Mouse (Mus musculus): ENCODE measurements around the gene 1700016H13Rik.

1700016H13Rik gene

DNA sequence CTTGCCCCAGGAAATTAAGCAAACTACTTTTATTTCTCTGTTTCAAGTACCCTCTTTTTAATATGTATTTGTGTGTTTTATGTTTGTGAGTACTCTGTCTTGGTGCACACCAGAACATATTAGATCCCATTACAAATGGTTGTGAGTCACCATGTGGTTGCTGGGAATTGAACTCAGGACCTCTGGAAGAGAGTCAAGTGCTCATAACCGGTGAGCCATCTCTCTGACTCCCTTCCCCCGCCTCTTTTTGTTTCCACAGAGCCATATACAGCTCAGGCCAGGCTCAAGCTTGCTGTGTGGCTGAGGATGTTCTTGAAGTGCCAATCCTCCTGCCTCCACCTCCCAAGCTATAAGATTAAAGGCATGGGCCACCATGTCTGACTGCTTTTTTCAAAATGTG, 10.1 kb upstream of the 1700016H13Rik start:
- DNase-seq: no peak

DNA sequence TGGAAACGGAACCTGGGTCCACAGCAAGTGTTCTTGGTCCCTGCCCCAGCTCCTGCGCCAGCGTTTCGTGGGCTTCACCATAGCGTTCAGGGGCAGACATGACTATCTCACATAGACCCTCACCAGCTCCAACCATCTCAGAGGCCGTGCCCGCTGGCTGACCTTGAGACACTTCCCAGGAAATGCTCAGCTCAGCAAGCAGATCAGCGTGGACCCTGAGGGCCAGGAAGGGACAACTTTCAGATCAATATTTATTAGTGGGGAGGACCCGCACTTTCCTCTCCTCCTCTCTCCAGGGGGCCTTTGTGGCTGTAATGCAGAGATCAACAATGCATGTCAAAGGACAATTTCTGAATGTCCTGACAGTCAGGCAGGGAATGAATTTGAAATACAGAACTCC, 9.1 kb upstream of the 1700016H13Rik start:
- DNase-seq: no peak

DNA sequence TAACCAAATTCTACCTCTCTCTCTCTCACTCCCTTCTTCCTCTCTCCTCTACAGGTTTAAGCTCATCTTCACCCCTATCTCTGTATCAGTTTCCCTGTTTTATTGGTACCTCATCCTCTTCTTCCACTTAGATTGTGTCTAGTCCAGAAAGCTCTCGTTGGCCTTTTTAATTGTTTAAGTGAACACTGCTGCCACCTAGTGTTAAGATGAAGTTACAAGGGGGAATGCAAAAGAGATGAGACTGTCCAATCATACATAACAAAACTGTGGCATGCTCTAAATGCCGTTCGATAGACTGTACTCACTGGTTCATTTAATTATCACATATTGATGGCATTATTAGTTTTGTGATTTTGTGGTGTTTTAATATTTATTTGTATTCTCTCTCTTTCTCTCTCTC, 3.8 kb upstream of the 1700016H13Rik start:
- DNase-seq: no peak

DNA sequence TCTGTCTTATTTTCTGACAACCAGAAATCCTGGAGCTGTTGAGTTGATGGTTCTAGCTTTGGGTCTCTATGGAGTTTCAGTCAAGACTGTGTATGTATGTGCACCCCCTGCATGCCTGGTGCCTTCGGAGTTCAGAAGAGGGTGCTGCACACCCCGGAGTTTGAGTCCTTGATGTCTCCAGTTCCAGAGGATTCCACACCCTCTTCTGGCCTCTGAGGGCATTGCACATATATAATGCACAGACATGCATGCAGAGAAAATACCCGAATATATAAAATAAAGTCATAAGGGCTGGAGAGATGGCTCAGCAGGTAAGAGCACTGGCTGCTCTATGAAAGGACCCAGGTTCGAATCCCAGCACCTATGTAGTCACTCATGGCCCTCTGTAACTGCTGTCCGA, 3.1 kb upstream of the 1700016H13Rik start:
- DNase-seq: no peak

DNA sequence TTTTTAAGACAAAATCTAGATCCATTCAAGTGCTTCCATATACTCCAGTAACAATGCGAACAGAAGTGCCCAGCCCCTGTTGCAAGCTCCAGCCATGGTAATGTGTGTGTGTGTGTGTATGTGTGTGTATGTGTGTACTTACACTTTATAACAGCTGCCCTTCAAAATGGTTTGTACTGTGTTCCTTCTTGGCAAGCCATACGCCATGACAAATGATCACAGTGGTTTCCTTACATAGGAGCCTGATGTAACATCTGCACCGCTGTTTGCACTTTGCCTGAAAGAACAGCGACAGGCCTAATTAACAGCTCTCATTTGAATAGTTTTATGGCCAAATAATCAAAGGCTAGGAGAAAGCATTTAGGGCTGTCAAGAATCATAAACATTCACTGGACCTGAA, 1.0 kb downstream of the 1700016H13Rik start:
- DNase-seq: no peak

DNA sequence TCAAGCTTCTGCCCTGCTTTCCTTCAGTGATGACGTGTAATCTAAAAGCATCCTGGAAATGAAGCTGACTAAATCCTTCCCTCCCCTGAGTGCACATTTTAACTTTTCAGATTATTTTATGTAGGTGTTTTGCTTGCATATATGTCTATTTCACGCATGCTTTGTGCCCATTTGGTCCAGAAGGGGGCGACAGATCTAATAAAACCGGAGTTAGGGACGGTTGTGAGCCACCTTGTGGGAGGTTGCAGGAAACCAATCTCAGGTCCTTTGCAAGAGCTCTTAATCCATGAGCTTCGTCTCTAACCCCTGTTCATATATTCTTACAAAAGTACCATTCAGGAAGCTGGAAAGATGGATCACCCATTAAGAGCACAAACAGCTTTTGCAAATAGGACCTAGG, 1.6 kb downstream of the 1700016H13Rik start:
- DNase-seq: peak; percentile 61

DNA sequence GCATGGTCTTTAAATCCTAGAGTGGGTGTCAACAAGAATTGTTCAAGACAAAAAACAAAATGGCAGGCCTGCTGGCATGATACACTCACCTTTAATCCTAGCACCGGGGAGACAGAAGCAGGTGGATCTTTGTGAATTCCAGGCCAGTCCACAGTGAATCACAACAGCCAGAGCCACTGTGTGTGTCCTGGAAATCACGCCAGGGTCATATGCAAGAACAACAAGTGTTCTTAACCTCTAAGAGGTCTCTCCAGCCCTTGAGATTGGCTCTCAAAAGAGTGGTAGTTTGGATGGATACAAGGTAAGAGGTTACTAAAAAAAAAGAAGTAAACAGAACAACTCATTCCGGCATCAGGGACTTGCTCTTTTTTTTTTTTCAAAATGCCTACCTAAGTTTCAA, 8.5 kb downstream of the 1700016H13Rik start:
- no peak for DNase-seq

DNA sequence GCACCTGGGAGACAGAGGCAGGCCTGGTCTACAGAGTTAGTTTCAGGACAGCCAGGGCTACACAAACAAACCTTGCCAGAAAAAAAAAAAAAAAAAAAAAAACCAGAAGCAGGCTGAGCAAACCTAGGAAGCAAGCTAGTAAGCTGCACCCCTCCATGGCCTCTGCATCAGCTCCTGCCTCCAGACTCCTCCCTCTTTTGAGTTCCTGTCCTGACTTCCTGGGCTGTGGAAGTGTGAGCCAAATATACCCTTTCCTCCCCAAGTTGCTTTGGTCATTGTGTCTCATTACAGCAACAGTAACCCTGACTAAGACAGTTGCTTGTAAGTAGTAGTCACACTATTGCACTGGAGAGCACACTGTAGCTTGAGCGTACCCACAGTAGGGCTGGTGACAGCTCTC, 11.6 kb downstream of the 1700016H13Rik start:
- no peak for DNase-seq

DNA sequence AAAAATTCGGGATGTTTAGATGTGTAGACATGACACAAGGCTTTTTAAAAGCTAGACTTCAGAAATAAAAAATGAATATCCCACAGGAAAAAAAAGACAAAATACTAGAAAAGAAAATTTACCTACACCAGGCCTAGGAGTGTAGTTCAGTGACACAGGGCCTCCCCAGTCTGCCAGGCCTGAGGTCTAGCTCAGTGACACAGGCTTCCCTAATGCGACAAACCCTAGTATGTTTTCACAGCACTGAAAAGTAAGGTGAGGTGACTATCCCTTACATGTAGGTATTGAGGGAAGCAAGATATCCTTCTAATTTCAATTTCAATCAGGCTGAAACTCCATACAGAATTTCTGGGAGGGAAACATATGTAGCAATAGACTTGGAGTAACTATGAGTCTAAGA, 18.6 kb downstream of the 1700016H13Rik start:
- no peak for DNase-seq

DNA sequence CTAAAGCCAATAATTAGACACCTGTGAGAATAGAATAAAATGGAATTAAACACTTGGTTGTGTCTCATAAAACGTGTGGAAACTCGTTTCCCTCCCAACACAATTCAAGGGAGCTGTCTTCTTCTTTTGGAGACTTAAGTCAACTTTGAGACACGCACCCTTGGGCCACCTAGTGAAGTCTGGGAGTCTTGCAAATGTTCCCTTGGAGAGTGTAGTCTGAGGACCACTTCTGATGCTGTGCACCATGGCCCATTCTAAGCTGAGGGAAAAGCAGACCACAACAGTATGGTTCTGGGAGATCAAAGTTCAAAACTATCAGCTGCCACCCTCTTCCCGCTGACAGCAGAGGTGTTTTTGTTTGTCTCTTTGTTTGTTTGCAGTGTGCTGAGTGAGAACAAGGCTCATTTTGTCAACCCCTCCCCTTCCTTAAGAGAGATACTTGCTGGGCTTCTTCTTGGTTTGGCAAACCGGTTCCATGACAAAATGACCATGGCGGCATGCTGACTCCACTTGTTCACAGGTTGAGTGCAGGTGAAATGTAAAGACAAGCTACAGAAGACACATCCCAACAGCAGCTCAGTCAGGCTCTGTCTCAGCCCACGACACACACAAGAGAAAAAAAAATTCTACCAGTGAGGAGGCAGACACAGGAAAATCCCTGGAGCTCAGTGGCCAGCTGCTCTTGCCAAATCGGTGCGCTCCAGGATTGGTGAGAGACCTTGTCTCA, 25.8 kb downstream of the 1700016H13Rik start:
- DNase-seq: no peak

DNA sequence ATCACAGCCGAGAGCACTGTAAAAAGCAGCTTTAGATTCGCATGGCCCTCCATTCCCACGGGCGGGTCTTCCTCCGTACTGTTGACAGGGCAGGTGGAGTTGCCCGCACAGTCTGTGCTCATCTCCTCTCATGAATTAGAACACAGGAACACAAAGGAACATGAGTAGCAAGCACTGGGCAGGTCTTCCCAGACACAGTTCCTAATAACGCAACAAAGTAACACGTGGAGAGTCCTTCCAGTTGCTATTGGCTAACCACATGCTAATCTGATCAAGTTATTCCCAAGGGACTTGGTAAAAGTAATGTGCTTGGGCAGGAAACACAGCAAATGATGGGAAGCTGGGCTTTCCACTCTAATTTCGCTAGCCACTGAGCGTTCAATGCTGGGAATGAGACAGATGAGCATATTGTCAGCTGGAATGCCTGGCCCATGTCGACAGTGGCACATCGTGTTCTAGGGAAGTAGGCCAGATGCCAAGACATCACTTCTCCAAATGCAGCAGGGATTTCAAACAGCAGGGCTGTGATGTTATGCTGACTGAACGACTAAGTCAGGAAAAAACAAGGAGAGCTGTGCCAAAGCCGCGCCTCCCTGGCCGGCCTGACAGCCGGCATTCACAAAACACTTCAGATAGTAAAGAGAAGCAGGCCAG, 26.6 kb downstream of the 1700016H13Rik start, which contains the start of gene Slc10a6:
Gene Slc10a6, minus strand, starts transcription at position 293 of the 654 bp plus-strand sequence.
- peak; percentile 40 for DNase-seq

DNA sequence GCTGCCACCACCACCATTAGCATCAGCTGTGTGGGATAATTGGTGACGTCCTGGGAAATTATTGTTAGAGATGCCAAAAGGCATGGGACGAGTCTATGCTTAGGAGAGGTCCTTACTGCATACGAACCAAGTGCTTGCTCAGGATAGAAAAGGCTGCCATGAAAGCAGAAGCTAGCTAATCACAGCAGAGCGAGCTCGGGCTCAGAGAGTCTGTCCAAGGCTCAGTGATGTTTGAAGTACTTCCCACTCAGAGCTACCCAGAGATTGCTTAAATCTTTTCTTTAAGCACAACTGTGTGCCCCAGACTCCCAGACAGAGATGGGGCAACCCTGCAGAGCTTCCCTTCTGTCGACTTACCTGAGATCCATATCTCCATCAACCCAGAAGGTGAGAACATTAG, 27.3 kb downstream of the 1700016H13Rik start:
- no peak for DNase-seq

DNA sequence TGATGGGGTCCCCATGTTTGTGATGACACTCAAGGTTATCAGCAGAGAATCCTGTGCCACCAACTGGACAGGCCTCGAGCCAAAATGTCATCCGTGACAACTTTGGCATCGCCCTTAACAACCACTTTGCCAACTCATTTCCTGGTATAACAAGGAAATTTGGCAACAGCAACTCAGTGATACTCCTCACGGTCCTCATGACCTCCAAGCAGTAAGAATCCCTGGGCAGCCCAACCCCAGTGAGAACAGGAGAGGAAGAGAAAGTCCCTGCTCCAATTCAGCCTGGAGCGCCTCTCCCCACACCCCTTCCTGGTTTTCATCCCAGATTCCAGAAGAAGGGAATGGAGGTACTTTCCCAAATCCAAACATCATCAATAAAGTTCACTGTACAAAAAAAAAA, 31.0 kb downstream of the 1700016H13Rik start:
- DNase-seq: no peak

DNA sequence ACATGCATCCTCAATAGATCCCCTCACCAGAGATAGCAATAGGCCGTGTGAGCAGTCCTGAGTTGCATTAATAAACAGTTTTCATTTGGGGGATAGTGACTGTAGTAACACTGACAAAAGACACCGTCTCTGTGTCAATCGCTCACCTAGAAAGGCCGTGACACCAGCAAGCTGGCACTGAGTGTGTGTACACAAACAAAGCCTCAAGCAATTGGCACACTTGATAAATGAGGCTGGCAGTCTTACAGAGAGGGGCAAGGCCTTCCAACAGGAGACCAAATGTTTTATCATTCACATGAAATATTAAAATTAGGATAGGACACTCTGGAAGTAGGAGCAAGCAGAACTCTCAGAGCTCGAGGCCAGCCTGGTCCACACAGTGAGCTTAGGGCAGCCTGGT, 33.5 kb downstream of the 1700016H13Rik start:
- DNase-seq: no peak

DNA sequence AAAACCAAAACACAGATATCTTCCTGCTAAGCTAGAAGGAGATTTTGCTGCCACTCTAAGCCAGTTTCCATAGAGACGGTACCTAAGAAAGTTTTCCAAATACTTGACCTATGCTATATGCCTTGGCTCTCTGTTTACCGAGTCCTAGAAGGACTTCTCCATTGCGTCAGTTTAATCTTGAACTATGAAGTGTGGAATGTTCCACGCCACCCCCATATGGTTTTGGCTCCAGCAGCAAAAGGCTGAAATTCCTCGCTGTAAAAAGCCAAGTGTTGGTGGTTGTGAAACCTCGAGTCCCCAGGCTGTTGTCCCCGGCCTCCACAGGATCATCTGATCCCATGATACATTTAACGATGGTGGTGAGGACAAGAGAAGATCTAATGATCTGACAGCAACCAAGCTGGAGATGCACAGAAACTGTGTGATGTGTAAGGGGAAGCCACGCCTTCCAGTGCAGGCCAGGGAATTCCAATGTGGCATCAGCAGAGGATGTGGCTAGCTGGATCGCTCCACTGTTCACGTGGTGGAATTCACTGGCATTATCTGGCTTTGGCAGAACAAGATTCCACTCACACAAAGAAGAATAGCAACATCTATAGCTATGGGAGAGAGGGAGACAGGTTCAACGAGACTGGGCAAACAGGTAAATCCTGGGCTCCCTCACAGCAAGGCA, 35.4 kb downstream of the 1700016H13Rik start:
- no peak for DNase-seq

DNA sequence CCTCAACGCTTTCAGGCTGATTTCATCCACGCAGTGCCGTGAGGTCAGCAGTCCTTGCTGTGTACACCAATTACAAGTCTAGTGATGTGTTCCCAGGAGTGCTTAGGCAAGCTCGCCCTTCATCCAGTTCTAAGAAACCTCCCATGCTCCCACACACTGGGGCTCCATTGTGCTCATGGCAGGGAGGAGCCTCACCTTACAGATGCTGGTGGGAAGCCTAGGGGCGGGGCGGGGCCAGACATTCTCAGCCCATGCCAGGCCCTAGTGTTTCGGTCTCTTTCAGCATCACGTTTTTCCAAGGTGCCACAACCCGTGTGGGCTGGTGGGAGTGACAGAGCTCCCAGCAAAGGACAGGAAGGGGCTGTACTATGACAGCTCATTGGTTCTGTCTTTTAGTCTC, 38.6 kb downstream of the 1700016H13Rik start:
- no peak for DNase-seq

DNA sequence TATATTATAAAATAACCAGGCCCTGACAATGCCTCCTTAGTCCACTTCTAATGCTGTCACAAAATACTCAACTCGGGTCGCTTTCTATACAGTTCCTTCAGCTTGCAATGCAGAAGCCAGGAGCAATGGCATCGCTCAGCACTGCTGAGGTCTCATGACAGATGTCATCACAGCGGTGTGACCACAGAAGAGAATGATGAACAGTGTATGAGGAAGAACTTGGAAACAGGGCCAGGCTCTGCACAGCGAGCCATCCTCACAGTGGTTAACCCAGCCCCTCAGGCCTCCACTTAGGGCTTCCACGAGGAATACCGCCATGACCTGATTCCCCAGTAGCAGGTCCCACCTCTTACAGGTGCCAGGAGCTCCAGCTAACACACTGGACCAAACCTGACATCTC, 41.5 kb downstream of the 1700016H13Rik start:
- no peak for DNase-seq

DNA sequence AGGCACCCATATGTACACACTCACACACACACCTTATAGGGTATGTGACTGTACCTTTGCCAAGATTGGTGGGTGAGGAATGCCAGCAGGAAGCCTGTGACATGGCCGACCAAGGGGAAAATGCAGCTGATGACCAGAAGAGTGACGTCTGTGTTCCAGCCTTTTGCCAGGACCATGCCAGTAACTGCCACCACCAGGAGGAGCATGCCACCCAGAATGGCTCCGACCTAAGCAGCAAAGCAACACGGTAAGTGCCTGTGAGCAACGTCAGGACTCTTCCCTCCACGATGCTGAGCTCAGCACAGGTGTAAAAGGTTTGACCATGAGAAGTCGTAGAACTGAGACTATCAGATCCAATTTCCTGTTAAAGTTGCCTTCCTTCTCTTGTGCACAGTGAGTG, 43.5 kb downstream of the 1700016H13Rik start:
- DNase-seq: no peak

DNA sequence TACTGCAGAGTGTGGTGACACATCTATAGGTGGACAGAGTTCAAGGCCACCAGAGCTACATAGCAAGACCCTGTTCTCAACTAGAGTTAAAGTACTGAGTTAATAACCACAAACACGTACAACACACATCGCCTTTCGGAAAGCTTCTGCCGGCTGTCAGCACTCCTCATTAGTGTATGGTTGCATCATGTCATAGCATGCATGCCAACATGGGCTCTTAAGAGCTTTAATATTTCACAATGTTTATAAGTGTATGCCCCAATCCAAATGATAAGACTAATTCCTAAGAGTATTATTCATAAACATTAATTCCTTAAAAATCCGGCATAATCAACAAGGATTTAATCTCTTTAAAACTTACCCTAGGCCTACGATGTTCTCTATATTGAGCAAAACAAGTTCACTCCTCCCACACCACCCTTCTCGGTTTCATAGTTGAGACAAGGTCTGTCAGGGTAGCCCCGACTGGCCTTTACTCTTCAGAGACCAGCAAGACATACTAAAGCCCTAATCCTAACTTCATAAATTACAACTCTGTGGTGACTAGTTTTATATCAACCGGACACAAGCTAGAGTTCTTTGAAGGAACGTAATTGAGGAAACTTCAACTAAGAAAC, 44.8 kb downstream of the 1700016H13Rik start:
- DNase-seq: no peak

DNA sequence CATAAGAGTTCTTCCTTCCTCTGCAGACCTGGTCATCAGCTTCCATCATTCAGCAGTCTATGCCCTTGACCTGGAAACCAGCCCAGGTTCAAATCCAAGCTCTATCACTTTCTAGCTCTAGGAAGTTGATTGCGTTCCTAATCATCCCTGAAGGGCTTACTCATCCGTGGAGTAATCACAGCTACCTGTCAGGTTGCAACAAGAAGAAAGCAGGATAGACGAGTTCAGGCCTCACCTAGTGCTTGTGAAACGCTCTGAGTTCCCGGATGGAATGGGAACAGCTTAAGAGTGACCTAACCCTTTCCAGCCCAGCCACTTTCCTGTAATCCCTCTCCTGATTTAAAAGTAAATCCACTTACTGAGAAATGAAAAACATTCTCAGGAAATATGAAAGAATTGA, 45.7 kb downstream of the 1700016H13Rik start:
- DNase-seq: no peak

DNA sequence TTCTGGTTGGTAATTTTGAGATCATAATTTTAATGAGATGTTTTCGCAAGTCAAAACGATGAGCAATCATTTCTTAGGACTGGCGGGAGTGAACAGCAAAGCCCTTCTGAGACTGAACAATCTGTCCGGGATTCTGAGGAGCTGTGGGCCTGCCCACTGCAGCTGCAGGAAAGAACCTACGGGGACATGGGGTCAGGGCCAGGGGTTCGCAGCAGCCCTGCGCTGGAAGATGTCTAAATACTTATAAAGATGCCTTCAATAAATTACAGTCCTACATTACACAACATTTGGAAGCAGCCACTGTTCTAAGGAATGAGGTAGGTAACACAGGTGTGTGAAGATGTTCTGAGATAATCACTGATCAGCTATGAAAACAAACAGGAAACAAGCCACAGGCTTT, 50.1 kb downstream of the 1700016H13Rik start:
- DNase-seq: no peak

DNA sequence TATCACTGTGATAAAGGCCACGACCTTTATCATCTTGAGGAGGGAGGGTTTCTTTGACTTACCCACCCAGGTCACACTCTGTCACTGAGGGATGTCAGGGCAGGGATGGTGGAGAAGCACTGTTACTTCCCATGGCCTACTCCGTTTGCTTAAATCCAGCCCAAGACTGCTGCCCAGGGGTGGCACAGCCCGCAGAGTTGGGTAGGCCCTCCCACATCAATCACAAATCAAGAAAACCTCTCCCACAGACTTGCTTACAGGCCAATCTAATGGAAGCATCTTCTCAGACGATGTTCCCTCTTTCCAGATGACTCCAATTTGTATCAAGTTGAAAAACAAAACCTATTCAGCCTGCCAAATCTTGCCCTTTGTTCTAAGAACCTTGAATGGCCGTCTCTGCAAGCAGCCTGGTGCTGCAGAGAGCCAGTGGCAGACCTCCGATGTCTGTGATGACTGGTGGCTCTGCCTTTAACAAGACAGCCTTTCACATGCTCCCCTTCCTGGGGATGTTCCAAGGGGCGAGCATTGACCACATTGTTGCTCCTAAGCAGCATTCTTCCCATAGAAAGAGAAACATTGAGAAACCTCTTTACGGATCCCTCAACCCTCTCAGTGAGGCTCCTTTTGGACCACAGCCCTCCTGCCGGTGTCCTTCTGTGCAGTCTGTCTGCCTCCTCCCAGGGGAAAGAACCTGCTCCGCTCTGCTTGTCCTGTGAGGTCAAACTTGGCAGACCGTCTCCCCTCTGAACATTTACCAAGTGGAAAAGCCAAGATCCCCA, 52.5 kb downstream of the 1700016H13Rik start:
- no peak for DNase-seq

DNA sequence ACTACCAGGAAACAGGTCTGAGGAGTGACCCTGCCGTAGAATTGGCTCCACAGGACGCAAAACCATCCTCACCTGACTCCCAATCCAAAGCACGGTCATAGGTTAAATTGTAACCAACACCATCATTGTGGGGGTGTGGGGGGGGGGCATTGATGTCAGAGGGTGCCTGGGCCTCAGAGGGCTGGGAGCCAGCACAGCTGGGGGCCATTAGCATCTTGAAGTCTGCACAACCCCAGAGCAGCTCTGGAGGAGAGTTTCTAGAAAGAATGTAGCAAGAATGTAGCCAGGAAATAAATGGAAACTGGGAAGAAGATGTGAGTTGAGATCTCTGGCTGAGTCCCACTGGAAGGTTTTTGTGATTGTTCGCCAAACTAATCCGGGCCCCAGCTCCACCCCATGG, 56.9 kb downstream of the 1700016H13Rik start:
- no peak for DNase-seq

Measured in right cerebral cortex, postnatal 4 days (tissue).